Mouse (Mus musculus): ENCODE data around the gene Gpr85. TPM values are rescaled to one million over a fixed set of nuclear protein-coding genes. Genes with fewer than 3 reads are reported as not detected.

Gpr85 gene
- polyA plus RNA-seq, 1 experiment from 2014 or later: 11.9 TPM

GRCm38 (mm10) chr6:13800071-13800470 lies 39.7 kb downstream of the Gpr85 start:
- Histone ChIP-seq H3K4me1 (ENCODE audit: control insufficient read depth, insufficient read depth, low read length) (no peaks in the 10 kb centered on the region), H3K27me3 (ENCODE audit: control insufficient read depth, insufficient read depth, low read length) (no peaks in the 10 kb centered on the region), H3K36me3 (replicated peaks; ENCODE audit: control insufficient read depth, insufficient read depth, low read depth, low read length) (no peaks in the 10 kb centered on the region), H3K9ac (replicated peaks; ENCODE audit: low read length) (no peak overlapping the region), H3K27ac (replicated peaks; ENCODE audit: low read depth, low read length) (no peak overlapping the region), H3K4me3 (ENCODE audit: low read depth, low read length) (no peak overlapping the region), H3K4me2 (ENCODE audit: low read depth, low read length) (no peak overlapping the region), H3K9me3 (replicated peaks; ENCODE audit: control insufficient read depth, low read length) (no peaks in the 10 kb centered on the region)
- no peak for ATAC-seq (replicated peaks; ENCODE audit: insufficient number of reproducible peaks, low FRiP score, low TSS enrichment, low read depth)
- DNase-seq (ENCODE audit: low spot score): no peak
- WGBS: 69% methylated on average over 7 of the region's 7 CpGs

- DNase-seq (ENCODE audit: low spot score) (no peak), ATAC-seq (replicated peaks; ENCODE audit: insufficient number of reproducible peaks, low FRiP score, low TSS enrichment, low read depth) (no peak)
- no peak overlapping the region for H3K9ac ChIP-seq (replicated peaks; ENCODE audit: low read length)
- no peak overlapping the region for H3K4me2 ChIP-seq (ENCODE audit: low read depth, low read length)
- H3K27ac ChIP-seq (replicated peaks; ENCODE audit: low read depth, low read length): no peak overlapping the region
- H3K4me3 ChIP-seq (ENCODE audit: low read depth, low read length): no peak overlapping the region
- H3K36me3 ChIP-seq (replicated peaks; ENCODE audit: control insufficient read depth, insufficient read depth, low read depth, low read length): no peaks in the 10 kb centered on the region
- H3K9me3 ChIP-seq (replicated peaks; ENCODE audit: control insufficient read depth, low read length): no peaks in the 10 kb centered on the region
- H3K27me3 ChIP-seq (ENCODE audit: control insufficient read depth, insufficient read depth, low read length): no peaks in the 10 kb centered on the region
- H3K4me1 ChIP-seq (ENCODE audit: control insufficient read depth, insufficient read depth, low read length): no peaks in the 10 kb centered on the region
Measured at GRCm38 (mm10) chr6:13797389-13797788, 42.4 kb downstream of the Gpr85 start.

Other genes starting within 250 kb of the Gpr85 start
- gene Tmem168, start 231.8 kb downstream of the Gpr85 start, polyA plus RNA-seq (2014; fragmentation: Nextera tagmentation; extraction: Ambion mirVana): 40.4 and 43.6 TPM in 2 replicates
- 23.7 and 25.8 TPM in 2 replicates for gene Bmt2, start 162.0 kb downstream of the Gpr85 start, polyA plus RNA-seq (2014; fragmentation: Nextera tagmentation; extraction: Ambion mirVana)
- gene 2610001J05Rik, start 31.6 kb upstream of the Gpr85 start, polyA plus RNA-seq (2014; fragmentation: Nextera tagmentation; extraction: Ambion mirVana): 82.2 TPM in 2 replicates

Data from embryonic facial prominence, embryonic 11.5 days (tissue).